Mouse (Mus musculus): ENCODE results near the gene Pikfyve. TPM values are rescaled to one million over a fixed set of nuclear protein-coding genes. Genes with fewer than 3 reads are reported as not detected.

Pikfyve gene
- 6.4 and 6.9 TPM in 2 replicates for polyA plus RNA-seq (2015; fragmentation: Nextera tagmentation; extraction: Ambion mirVana)

- peak within 1 kb of the TSS; percentile 91 for H3K27ac ChIP-seq (ENCODE audit: low read length)
- no peaks in the 10 kb centered on the region for H3K36me3 ChIP-seq (ENCODE audit: insufficient read depth, low read length)
- peak; percentile 100 for ATAC-seq
- H3K27me3 ChIP-seq (replicated peaks; ENCODE audit: insufficient read depth, low read length) = no peaks in the 10 kb centered on the region
- H3K9ac ChIP-seq (replicated peaks; ENCODE audit: low read depth) = peak within 1 kb of the TSS; percentile 72
- H3K4me1 ChIP-seq (ENCODE audit: insufficient read depth, low read depth, low read length) = peaks cover 7% of the 10 kb centered on the region; the same call in 1 of the 2 replicates
- H3K4me3 ChIP-seq (ENCODE audit: low read depth, low read length) = peak within 1 kb of the TSS; percentile 89
- peak within 1 kb of the TSS; percentile 70 for H3K4me2 ChIP-seq (replicated peaks; ENCODE audit: low read depth, low read length)
- H3K9me3 ChIP-seq (ENCODE audit: low read length) = no peaks in the 10 kb centered on the region
- TF ChIP-seq EP300 (IDR thresholded peaks at IDR 0.05) (peak; percentile 45; the same call in 1 of the 2 replicates), CTCF (IDR thresholded peaks at IDR 0.05) (peak; percentile 41)
- peak; percentile 98 for DNase-seq (ENCODE audit: low spot score)
- under 1% methylated on average over 67 of the region's 71 CpGs for WGBS
These were observed at the start of gene Pikfyve, which contains the start of gene Idh1 for GRCm38 (mm10) chr1:65186287-65187073. Gene Pikfyve (plus strand): TSS chr1:65186683. Gene Idh1 (minus strand): TSS chr1:65186500.

- no peak overlapping the region for H3K4me3 ChIP-seq (ENCODE audit: low read depth, low read length)
- H3K36me3 ChIP-seq (ENCODE audit: insufficient read depth, low read length) = no peaks in the 10 kb centered on the region
- H3K4me2 ChIP-seq (replicated peaks; ENCODE audit: low read depth, low read length) = no peak overlapping the region
- H3K9ac ChIP-seq (replicated peaks; ENCODE audit: low read depth) = no peak overlapping the region
- TF ChIP-seq EP300 (IDR thresholded peaks at IDR 0.05) (no peak), CTCF (IDR thresholded peaks at IDR 0.05) (no peak)
- H3K9me3 ChIP-seq (ENCODE audit: low read length) = no peaks in the 10 kb centered on the region
- ATAC-seq = no peak
- no peaks in the 10 kb centered on the region for H3K4me1 ChIP-seq (ENCODE audit: insufficient read depth, low read depth, low read length)
- H3K27ac ChIP-seq (ENCODE audit: low read length) = no peak overlapping the region
- 83% methylated on average over 6 of the region's 6 CpGs for WGBS
- no peaks in the 10 kb centered on the region for H3K27me3 ChIP-seq (replicated peaks; ENCODE audit: insufficient read depth, low read length)
- no peak for DNase-seq (ENCODE audit: low spot score)
These were observed 48.9 kb upstream of the Pikfyve start for GRCm38 (mm10) chr1:65137560-65137959.

- WGBS = 57% methylated on average over 2 of the region's 2 CpGs
- no peaks in the 10 kb centered on the region for H3K36me3 ChIP-seq (ENCODE audit: insufficient read depth, low read length)
- ATAC-seq = no peak
These were observed 41.7 kb upstream of the Pikfyve start for GRCm38 (mm10) chr1:65144783-65145182.

GRCm38 (mm10) chr1:65146601-65147000 lies 39.9 kb upstream of the Pikfyve start:
- Histone ChIP-seq H3K4me2 (replicated peaks; ENCODE audit: low read depth, low read length) (no peak overlapping the region), H3K36me3 (ENCODE audit: insufficient read depth, low read length) (no peaks in the 10 kb centered on the region), H3K4me1 (ENCODE audit: insufficient read depth, low read depth, low read length) (no peaks in the 10 kb centered on the region), H3K9ac (replicated peaks; ENCODE audit: low read depth) (no peak overlapping the region), H3K27ac (ENCODE audit: low read length) (no peak overlapping the region), H3K27me3 (replicated peaks; ENCODE audit: insufficient read depth, low read length) (no peaks in the 10 kb centered on the region), H3K4me3 (ENCODE audit: low read depth, low read length) (no peak overlapping the region), H3K9me3 (ENCODE audit: low read length) (no peaks in the 10 kb centered on the region)
- 30% methylated on average over 2 of the region's 2 CpGs for WGBS
- no peak for TF ChIP-seq EP300 (IDR thresholded peaks at IDR 0.05)
- TF ChIP-seq CTCF (IDR thresholded peaks at IDR 0.05) = no peak
- DNase-seq (ENCODE audit: low spot score) (no peak), ATAC-seq (no peak)

More at GRCm38 (mm10) chr1:65144783-65145182, 41.7 kb upstream of the Pikfyve start:
- Histone ChIP-seq H3K4me2 (replicated peaks; ENCODE audit: low read depth, low read length) (no peak overlapping the region), H3K9ac (replicated peaks; ENCODE audit: low read depth) (no peak overlapping the region), H3K27me3 (replicated peaks; ENCODE audit: insufficient read depth, low read length) (no peaks in the 10 kb centered on the region), H3K27ac (ENCODE audit: low read length) (no peak overlapping the region), H3K4me1 (ENCODE audit: insufficient read depth, low read depth, low read length) (no peaks in the 10 kb centered on the region), H3K9me3 (ENCODE audit: low read length) (no peaks in the 10 kb centered on the region), H3K4me3 (ENCODE audit: low read depth, low read length) (no peak overlapping the region)
- no peak for TF ChIP-seq CTCF (IDR thresholded peaks at IDR 0.05)
- no peak for TF ChIP-seq EP300 (IDR thresholded peaks at IDR 0.05)
- peak; percentile 8 for DNase-seq (ENCODE audit: low spot score)

- Histone ChIP-seq H3K9ac (replicated peaks; ENCODE audit: low read depth) (no peak overlapping the region), H3K9me3 (ENCODE audit: low read length) (no peaks in the 10 kb centered on the region)
- WGBS = 81% methylated on average over 5 of the region's 5 CpGs
These were observed 39.2 kb upstream of the Pikfyve start for GRCm38 (mm10) chr1:65147326-65147725.

GRCm38 (mm10) chr1:65147971-65148370 lies 38.5 kb upstream of the Pikfyve start:
- Histone ChIP-seq H3K4me2 (replicated peaks; ENCODE audit: low read depth, low read length) (no peak overlapping the region), H3K4me1 (ENCODE audit: insufficient read depth, low read depth, low read length) (no peaks in the 10 kb centered on the region), H3K27ac (ENCODE audit: low read length) (no peak overlapping the region), H3K9ac (replicated peaks; ENCODE audit: low read depth) (no peak overlapping the region), H3K4me3 (ENCODE audit: low read depth, low read length) (no peak overlapping the region), H3K9me3 (ENCODE audit: low read length) (no peaks in the 10 kb centered on the region), H3K27me3 (replicated peaks; ENCODE audit: insufficient read depth, low read length) (no peaks in the 10 kb centered on the region), H3K36me3 (ENCODE audit: insufficient read depth, low read length) (no peaks in the 10 kb centered on the region)
- 68% methylated on average over 3 of the region's 3 CpGs for whole genome bisulfite sequencing
- no peak for ATAC-seq
- no peak for DNase-seq (ENCODE audit: low spot score)
- no peak for TF ChIP-seq CTCF (IDR thresholded peaks at IDR 0.05)
- no peak for TF ChIP-seq EP300 (IDR thresholded peaks at IDR 0.05)

More at GRCm38 (mm10) chr1:65147326-65147725, 39.2 kb upstream of the Pikfyve start:
- Histone ChIP-seq H3K27ac (ENCODE audit: low read length) (no peak overlapping the region), H3K4me2 (replicated peaks; ENCODE audit: low read depth, low read length) (no peak overlapping the region), H3K4me3 (ENCODE audit: low read depth, low read length) (no peak overlapping the region), H3K4me1 (ENCODE audit: insufficient read depth, low read depth, low read length) (no peaks in the 10 kb centered on the region), H3K36me3 (ENCODE audit: insufficient read depth, low read length) (no peaks in the 10 kb centered on the region), H3K27me3 (replicated peaks; ENCODE audit: insufficient read depth, low read length) (no peaks in the 10 kb centered on the region)
- DNase-seq (ENCODE audit: low spot score) = no peak
- no peak for ATAC-seq
- TF ChIP-seq EP300 (IDR thresholded peaks at IDR 0.05) (no peak), CTCF (IDR thresholded peaks at IDR 0.05) (no peak)

All from lung, postnatal 0 days (tissue).